Mouse (Mus musculus): Measurements from ENCODE around the gene Nup88.

- TF ChIP-seq CTCF (IDR thresholded peaks at IDR 0.05; ENCODE audit: low read depth): no peak
- no peak for TF ChIP-seq EP300 (IDR thresholded peaks at IDR 0.05; ENCODE audit: low read depth)
Measured at GRCm38 (mm10) chr11:70964222-70964907, 5.4 kb downstream of the Nup88 start.

Data from liver, embryonic 14.5 days (tissue).